Mouse (Mus musculus) lung, postnatal 36 days (tissue): ENCODE results near the gene Ctnnd2.

Source experiments
- DNase-seq: peaks from one replicate; pipeline ENCODE4 v3.0.0; 2022; ENCODE audit warnings: mixed read lengths

Ctnnd2 gene

GRCm38 (mm10) chr15:30268822-30269221, 96.4 kb downstream of the Ctnnd2 start:
- no peak for DNase-seq

GRCm38 (mm10) chr15:30271141-30271572, 98.8 kb downstream of the Ctnnd2 start:
- no peak for DNase-seq

- DNase-seq: no peak
Measured at GRCm38 (mm10) chr15:30272326-30272725, 99.9 kb downstream of the Ctnnd2 start.

- DNase-seq: no peak
Measured at GRCm38 (mm10) chr15:30275721-30276120, 103.3 kb downstream of the Ctnnd2 start.

GRCm38 (mm10) chr15:30276691-30277090, 104.3 kb downstream of the Ctnnd2 start:
- no peak for DNase-seq

- DNase-seq: no peak
Measured at GRCm38 (mm10) chr15:30278610-30279009, 106.2 kb downstream of the Ctnnd2 start.

- no peak for DNase-seq
Measured at GRCm38 (mm10) chr15:30285572-30286244, 113.3 kb downstream of the Ctnnd2 start.

- DNase-seq: no peak
Measured at GRCm38 (mm10) chr15:30286245-30286642, 113.9 kb downstream of the Ctnnd2 start.

GRCm38 (mm10) chr15:30302824-30303223, 130.4 kb downstream of the Ctnnd2 start:
- DNase-seq: no peak

GRCm38 (mm10) chr15:30306437-30306836, 134.0 kb downstream of the Ctnnd2 start:
- DNase-seq: no peak

GRCm38 (mm10) chr15:30322543-30322942, 150.2 kb downstream of the Ctnnd2 start:
- DNase-seq: no peak

- DNase-seq: no peak
Measured at GRCm38 (mm10) chr15:30333336-30334310, 161.2 kb downstream of the Ctnnd2 start.

- DNase-seq: no peak
Measured at GRCm38 (mm10) chr15:30338585-30339197, 166.3 kb downstream of the Ctnnd2 start.

- no peak for DNase-seq
Measured at GRCm38 (mm10) chr15:30345754-30346153, 173.4 kb downstream of the Ctnnd2 start.

GRCm38 (mm10) chr15:30364491-30364890, 192.1 kb downstream of the Ctnnd2 start:
- DNase-seq: no peak

GRCm38 (mm10) chr15:30369997-30370396, 197.6 kb downstream of the Ctnnd2 start:
- no peak for DNase-seq

GRCm38 (mm10) chr15:30371151-30371550, 198.8 kb downstream of the Ctnnd2 start:
- DNase-seq: no peak

GRCm38 (mm10) chr15:30373654-30374215, 201.3 kb downstream of the Ctnnd2 start:
- no peak for DNase-seq

GRCm38 (mm10) chr15:30374907-30375306, 202.5 kb downstream of the Ctnnd2 start:
- DNase-seq: no peak

- DNase-seq: peak; percentile 69
Measured at GRCm38 (mm10) chr15:30383075-30383842, 210.9 kb downstream of the Ctnnd2 start.

- no peak for DNase-seq
Measured at GRCm38 (mm10) chr15:30384386-30384785, 212.0 kb downstream of the Ctnnd2 start.

- peak; percentile 42 for DNase-seq
Measured at GRCm38 (mm10) chr15:30386489-30386888, 214.1 kb downstream of the Ctnnd2 start.
